Mouse (Mus musculus) adipocyte (in vitro differentiated cells): ENCODE data around the gene Sertad1.
A peak's percentile ranks its signal among the peaks of the same experiment; 100 is the strongest.

Experiments
- DNase-seq: peaks from one replicate; pipeline ENCODE4 v3.0.0-alpha.2; 2016; ENCODE audit warnings: low spot score

The Sertad1 gene

GRCm38 (mm10) chr7:27486770-27487697, at the start of gene Sertad1:
Sertad1 (plus strand) TSS chr7:27486910.
- peak; percentile 97 for DNase-seq

GRCm38 (mm10) chr7:27437544-27437943, 49.2 kb upstream of the Sertad1 start:
- DNase-seq: no peak

- DNase-seq: no peak
Measured at GRCm38 (mm10) chr7:27440014-27440413, 46.7 kb upstream of the Sertad1 start.

GRCm38 (mm10) chr7:27446051-27446450, 40.7 kb upstream of the Sertad1 start:
- DNase-seq: no peak

GRCm38 (mm10) chr7:27446521-27447418, 39.9 kb upstream of the Sertad1 start:
- DNase-seq: no peak

GRCm38 (mm10) chr7:27447419-27448286, 39.1 kb upstream of the Sertad1 start, which contains the start of the genes Sptbn4 and Blvrb:
Sptbn4 (minus strand) TSS chr7:27447686.
Blvrb (plus strand) TSS chr7:27447978.
- DNase-seq: peak; percentile 97

- peak; percentile 20 for DNase-seq
Measured at GRCm38 (mm10) chr7:27448421-27449206, 38.1 kb upstream of the Sertad1 start.

GRCm38 (mm10) chr7:27449256-27449862, 37.4 kb upstream of the Sertad1 start:
- DNase-seq: peak; percentile 84

- no peak for DNase-seq
Measured at GRCm38 (mm10) chr7:27451359-27451758, 35.4 kb upstream of the Sertad1 start.

GRCm38 (mm10) chr7:27452206-27452770, 34.4 kb upstream of the Sertad1 start:
- no peak for DNase-seq

GRCm38 (mm10) chr7:27454461-27455121, 32.1 kb upstream of the Sertad1 start:
- DNase-seq: no peak

GRCm38 (mm10) chr7:27455273-27455672, 31.4 kb upstream of the Sertad1 start:
- DNase-seq: no peak

- no peak for DNase-seq
Measured at GRCm38 (mm10) chr7:27458614-27459013, 28.1 kb upstream of the Sertad1 start.

GRCm38 (mm10) chr7:27459640-27460039, 27.1 kb upstream of the Sertad1 start:
- DNase-seq: no peak

GRCm38 (mm10) chr7:27460477-27460876, 26.2 kb upstream of the Sertad1 start:
- DNase-seq: no peak

GRCm38 (mm10) chr7:27467648-27468047, 19.1 kb upstream of the Sertad1 start:
- no peak for DNase-seq

- DNase-seq: no peak
Measured at GRCm38 (mm10) chr7:27471390-27472120, 15.2 kb upstream of the Sertad1 start.

- DNase-seq: peak; percentile 27
Measured at GRCm38 (mm10) chr7:27472596-27472995, 14.1 kb upstream of the Sertad1 start.
